Mouse (Mus musculus) embryonic facial prominence, embryonic 14.5 days (tissue): ENCODE measurements at regions not wholly inside any gene's neighbourhood (a gene's known extent, or its start where the extent isn't known, plus 50 kb on each side); places are given as distances from the start of the nearest gene placed in this dataset.

ENCODE experiments used
- ATAC-seq: fragments of 200-750 bp; cut with Nextera tagmentation; 2 replicates; pipeline ENCODE4 v1.8.0; 2017; ENCODE audit warnings: low read depth, moderate number of reproducible peaks, moderate TSS enrichment
- DNase-seq: peaks from one replicate; pipeline ENCODE4 v3.0.0-alpha.2; 2015; ENCODE audit warnings: low spot score
- H3K27ac ChIP-seq: fragments of 300-500 bp; sonication (generic); replicated peaks from 2 replicates; pipeline ENCODE4 v1.5.1; 2014; ENCODE audit warnings: low read depth, mild to moderate bottlenecking, low read length, moderate library complexity
- H3K27me3 ChIP-seq: fragments of 300-500 bp; sonication (generic); replicated peaks from 2 replicates; pipeline ENCODE4 v1.6.1; 2014; ENCODE audit warnings: low read length; ENCODE audit not compliant: control insufficient read depth, insufficient read depth
- H3K36me3 ChIP-seq: fragments of 300-500 bp; sonication (generic); 2 replicates; pipeline ENCODE4 v1.6.1; 2014; ENCODE audit warnings: low read length, mixed read lengths; ENCODE audit not compliant: control insufficient read depth, insufficient read depth
- H3K4me1 ChIP-seq: fragments of 300-500 bp; sonication (generic); 2 replicates; pipeline ENCODE4 v1.6.1; 2014; ENCODE audit warnings: antibody characterized with exemption, low read length; ENCODE audit not compliant: control insufficient read depth, insufficient read depth
- H3K4me2 ChIP-seq: fragments of 300-500 bp; sonication (generic); 2 replicates; pipeline ENCODE4 v1.6.1; 2014; ENCODE audit warnings: low read depth, mild to moderate bottlenecking, low read length, moderate library complexity, mixed read lengths
- H3K4me3 ChIP-seq: fragments of 300-500 bp; sonication (generic); 2 replicates; pipeline ENCODE4 v1.5.1; 2014; ENCODE audit warnings: low read depth, mild to moderate bottlenecking, low read length
- H3K9ac ChIP-seq: fragments of 300-500 bp; sonication (generic); 2 replicates; pipeline ENCODE4 v1.6.1; 2014; ENCODE audit warnings: low read depth, mild to moderate bottlenecking, low read length, moderate library complexity, mixed read lengths
- H3K9me3 ChIP-seq: fragments of 300-500 bp; sonication (generic); 2 replicates; pipeline ENCODE4 v1.6.1; 2016; ENCODE audit warnings: low read length; ENCODE audit not compliant: control insufficient read depth
- WGBS: fragments of 180-500 bp; shearing (Covaris S2); extraction: QIAGEN DNeasy Blood & Tissue Kit; methylation state at CpG from one replicate; pipeline ENCODE4 v1.1.7; 2014; 5-methylcytosine and 5-hydroxymethylcytosine counted together

DNA sequence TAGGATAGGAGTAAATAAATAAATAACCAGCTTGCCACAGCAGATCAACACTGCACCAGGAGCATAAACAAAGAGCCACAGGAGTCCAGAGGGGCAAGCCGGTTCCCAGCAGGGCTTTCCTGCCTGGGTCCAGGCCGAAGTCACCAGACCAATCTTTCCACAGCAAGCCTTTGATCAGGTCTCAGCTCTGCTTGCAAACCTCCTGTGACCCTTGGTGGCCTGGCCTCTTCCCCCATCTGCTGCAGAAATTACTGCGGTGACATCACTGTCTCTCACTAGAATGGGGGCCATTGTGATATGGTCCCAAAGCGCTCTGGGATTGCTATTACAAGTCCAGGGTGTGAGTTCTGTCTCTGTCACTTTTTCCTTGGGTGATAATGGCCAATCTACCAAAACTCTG, 99.9 kb upstream of the Hmga2 start:
- Histone ChIP-seq H3K4me2 (no peak overlapping the region), H3K9me3 (no peaks in the 10 kb centered on the region), H3K27me3 (no peaks in the 10 kb centered on the region), H3K4me3 (no peak overlapping the region), H3K27ac (no peak overlapping the region), H3K36me3 (no peaks in the 10 kb centered on the region), H3K9ac (no peak overlapping the region), H3K4me1 (peaks cover 5% of the 10 kb centered on the region; the same call in 1 of the 2 replicates)
- DNase-seq = no peak
- ATAC-seq = no peak
- WGBS = 34% methylated on average over 3 of the region's 4 CpGs

GRCm38 (mm10) chr10:120571340-120571739, 95.1 kb upstream of the Hmga2 start:
- 8% methylated on average over 6 of the region's 6 CpGs for WGBS

DNA sequence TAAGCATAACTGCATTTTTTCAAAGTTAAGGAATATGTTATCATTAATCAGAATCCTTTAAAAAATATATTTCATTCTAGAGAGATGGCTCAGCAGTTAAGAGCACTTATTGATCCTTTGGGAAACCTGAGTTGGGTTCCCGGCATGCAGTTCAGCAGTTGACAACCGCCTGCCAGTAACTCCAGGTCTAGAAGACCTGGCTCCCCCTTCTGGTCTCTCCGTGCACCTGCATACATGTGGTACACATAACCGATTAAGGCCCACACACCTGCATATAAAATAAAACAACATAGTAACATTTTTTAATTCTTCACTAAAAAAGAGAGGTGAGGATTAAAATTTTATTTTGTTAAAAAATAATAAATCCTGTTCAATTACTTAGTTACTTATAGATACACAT, 89.7 kb upstream of the Hmga2 start:
- H3K27ac ChIP-seq = no peak overlapping the region
- ATAC-seq (no peak), DNase-seq (no peak)
- H3K9ac ChIP-seq = no peak overlapping the region
- H3K4me2 ChIP-seq = no peak overlapping the region
- H3K9me3 ChIP-seq = no peaks in the 10 kb centered on the region
- no peaks in the 10 kb centered on the region for H3K27me3 ChIP-seq
- 92% methylated on average over 4 of the region's 4 CpGs for WGBS
- H3K4me1 ChIP-seq = peaks cover 12% of the 10 kb centered on the region
- H3K4me3 ChIP-seq = no peak overlapping the region
- no peaks in the 10 kb centered on the region for H3K36me3 ChIP-seq

More at GRCm38 (mm10) chr10:120571340-120571739, 95.1 kb upstream of the Hmga2 start:
- H3K4me3 ChIP-seq = no peak overlapping the region
- peaks cover 6% of the 10 kb centered on the region; the same call in 1 of the 2 replicates for H3K4me1 ChIP-seq
- no peaks in the 10 kb centered on the region for H3K36me3 ChIP-seq
- H3K27ac ChIP-seq = no peak overlapping the region
- DNase-seq (no peak), ATAC-seq (no peak)
- peak overlapping the region; percentile 8; the same call in 1 of the 2 replicates for H3K4me2 ChIP-seq
- no peaks in the 10 kb centered on the region for H3K27me3 ChIP-seq
- no peaks in the 10 kb centered on the region for H3K9me3 ChIP-seq
- H3K9ac ChIP-seq = no peak overlapping the region

DNA sequence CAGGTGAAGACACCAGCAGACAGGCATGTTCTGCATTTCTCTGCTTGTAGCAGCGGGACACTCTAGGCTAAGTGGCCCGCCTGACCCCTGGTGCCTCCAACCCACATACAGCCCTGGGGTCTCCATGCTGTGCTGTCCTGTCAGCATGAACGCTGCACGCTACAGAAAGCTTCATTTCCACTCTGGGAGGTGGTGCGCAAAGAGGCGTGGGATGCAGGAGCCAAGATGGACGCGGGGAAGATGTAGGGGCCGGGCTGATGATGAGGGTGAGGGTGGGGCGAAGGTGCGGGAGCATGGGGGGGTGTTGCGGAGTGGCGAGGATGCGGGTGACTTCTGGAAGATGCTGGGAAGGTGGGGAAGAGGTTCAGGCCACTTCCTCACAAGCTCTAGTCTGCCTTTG, 88.6 kb upstream of the Hmga2 start:
- DNase-seq = no peak
- Histone ChIP-seq H3K36me3 (no peaks in the 10 kb centered on the region), H3K4me2 (peak overlapping the region; percentile 51), H3K27ac (no peak overlapping the region), H3K4me3 (peak overlapping the region; percentile 15; the same call in 1 of the 2 replicates), H3K27me3 (no peaks in the 10 kb centered on the region), H3K9ac (0 out of 2 replicates have a peak overlapping the region, but pooled peaks have one; percentile 25), H3K4me1 (peaks cover 12% of the 10 kb centered on the region), H3K9me3 (0 out of 2 replicates have a peak, but pooled peaks cover 3% of the 10 kb centered on the region)
- ATAC-seq = no peak
- WGBS = 20% methylated on average over 14 of the region's 14 CpGs

DNA sequence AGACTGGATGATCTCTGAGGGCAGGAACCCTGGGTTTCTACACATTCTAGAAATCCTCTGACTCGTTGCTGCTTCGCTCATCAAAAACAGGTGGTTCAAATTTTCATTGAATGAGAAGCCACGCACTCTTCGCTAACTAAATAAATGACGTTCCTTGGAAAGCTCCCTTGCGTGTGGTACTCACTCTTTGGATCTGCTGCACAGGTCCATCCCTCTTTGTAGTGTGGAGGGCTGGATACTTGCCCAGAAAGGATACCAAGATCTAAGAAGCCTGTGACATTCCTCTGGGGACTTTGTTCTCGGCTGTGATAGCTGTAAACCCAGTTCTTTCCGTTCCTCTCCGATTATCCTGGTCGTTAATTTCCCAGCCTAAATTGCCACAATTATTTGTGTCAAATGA, 87.7 kb upstream of the Hmga2 start:
- Histone ChIP-seq H3K4me1 (peaks cover 12% of the 10 kb centered on the region), H3K4me3 (no peak overlapping the region), H3K9me3 (0 out of 2 replicates have a peak, but pooled peaks cover 3% of the 10 kb centered on the region), H3K9ac (no peak overlapping the region), H3K27ac (no peak overlapping the region), H3K27me3 (no peaks in the 10 kb centered on the region), H3K4me2 (peak overlapping the region; percentile 51), H3K36me3 (no peaks in the 10 kb centered on the region)
- 11% methylated on average over 10 of the region's 10 CpGs for WGBS
- DNase-seq (peak; percentile 88), ATAC-seq (peak; percentile 77; the same call in 1 of the 2 replicates)

DNA sequence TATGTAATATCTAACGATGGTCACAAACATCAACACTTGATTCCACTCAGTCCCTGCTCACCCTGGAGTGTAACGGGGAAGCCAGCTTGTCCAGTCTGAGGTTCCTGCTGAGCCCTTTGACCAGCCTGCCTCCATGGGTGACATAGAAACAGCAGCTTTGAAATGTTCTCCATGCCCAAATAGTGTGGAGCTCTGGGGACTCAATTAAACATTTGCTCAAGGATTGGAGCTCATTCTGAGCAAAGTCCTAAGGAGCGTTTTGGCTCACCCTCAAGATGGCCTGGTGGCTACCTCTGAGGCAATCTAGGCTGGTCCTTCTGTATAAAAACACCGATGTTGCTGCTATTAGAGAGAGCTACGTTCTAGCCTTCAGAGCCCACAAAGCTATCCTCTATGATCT, 85.6 kb upstream of the Hmga2 start:
- DNase-seq = no peak
- Histone ChIP-seq H3K9me3 (0 out of 2 replicates have a peak, but pooled peaks cover 3% of the 10 kb centered on the region), H3K9ac (no peak overlapping the region), H3K36me3 (no peaks in the 10 kb centered on the region), H3K4me2 (no peak overlapping the region), H3K27me3 (no peaks in the 10 kb centered on the region), H3K4me1 (peaks cover 18% of the 10 kb centered on the region), H3K27ac (no peak overlapping the region), H3K4me3 (no peak overlapping the region)
- WGBS = 90% methylated on average over 5 of the region's 5 CpGs
- ATAC-seq = no peak

- Histone ChIP-seq H3K27me3 (no peaks in the 10 kb centered on the region), H3K36me3 (no peaks in the 10 kb centered on the region), H3K9ac (no peak overlapping the region), H3K4me2 (no peak overlapping the region), H3K27ac (no peak overlapping the region), H3K9me3 (0 out of 2 replicates have a peak, but pooled peaks cover 3% of the 10 kb centered on the region), H3K4me1 (peaks cover 11% of the 10 kb centered on the region; the same call in 1 of the 2 replicates), H3K4me3 (no peak overlapping the region)
- peak; percentile 48 for DNase-seq
- ATAC-seq = peak; percentile 64
- WGBS = 57% methylated on average over 10 of the region's 10 CpGs
Measured at GRCm38 (mm10) chr10:120557850-120558447, 81.7 kb upstream of the Hmga2 start.

DNA sequence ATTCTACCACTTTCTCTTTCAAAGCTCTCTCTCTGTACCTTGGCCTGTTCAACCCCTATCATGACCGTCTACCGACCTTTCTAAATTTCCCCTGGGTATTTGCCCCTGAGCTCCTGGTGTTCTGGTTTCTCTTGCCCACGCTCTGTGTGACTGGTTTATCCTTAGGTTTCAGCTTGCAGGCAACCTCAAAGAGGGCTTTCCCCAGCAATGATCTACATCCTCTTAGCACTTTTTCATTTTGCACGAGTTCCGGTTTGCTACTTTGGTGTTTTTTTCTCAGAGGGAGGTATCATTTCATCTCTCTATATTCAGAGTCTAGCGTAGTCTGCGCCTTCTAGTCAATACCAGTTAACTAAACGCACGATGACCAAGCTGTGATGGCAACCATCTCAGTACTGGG, 79.8 kb upstream of the Hmga2 start:
- Histone ChIP-seq H3K4me2 (no peak overlapping the region), H3K27ac (no peak overlapping the region), H3K27me3 (no peaks in the 10 kb centered on the region), H3K4me1 (peaks cover 11% of the 10 kb centered on the region; the same call in 1 of the 2 replicates), H3K4me3 (no peak overlapping the region), H3K9me3 (0 out of 2 replicates have a peak, but pooled peaks cover 3% of the 10 kb centered on the region), H3K9ac (no peak overlapping the region), H3K36me3 (no peaks in the 10 kb centered on the region)
- DNase-seq = no peak
- ATAC-seq = no peak
- 69% methylated on average over 9 of the region's 9 CpGs for WGBS

DNA sequence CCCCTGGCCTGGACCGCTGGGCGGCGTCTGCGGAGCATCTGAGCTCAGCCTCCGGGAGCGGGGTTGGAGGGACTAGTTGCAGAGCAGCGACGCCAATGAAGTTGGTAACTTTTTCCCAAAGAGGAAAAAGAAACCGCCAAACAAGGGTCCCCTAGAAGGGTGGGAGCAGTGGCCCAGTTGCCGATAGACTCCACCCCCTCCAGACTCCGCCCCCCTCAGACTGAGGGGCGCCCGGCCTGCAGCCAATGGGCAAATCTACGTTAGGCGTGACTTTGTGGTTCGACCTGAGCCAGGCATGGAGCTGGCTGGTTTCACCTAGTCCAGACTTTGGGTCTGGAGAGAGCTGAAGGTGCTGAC, 76.8 kb upstream of the Hmga2 start:
- peak overlapping the region; percentile 85 for H3K27ac ChIP-seq
- peaks cover 5% of the 10 kb centered on the region; the same call in 1 of the 2 replicates for H3K4me1 ChIP-seq
- peak overlapping the region; percentile 55 for H3K4me3 ChIP-seq
- H3K9me3 ChIP-seq = no peaks in the 10 kb centered on the region
- DNase-seq (peak; percentile 83), ATAC-seq (peak; percentile 75)
- 0% methylated on average over 16 of the region's 16 CpGs for WGBS
- H3K4me2 ChIP-seq = peak overlapping the region; percentile 97
- H3K27me3 ChIP-seq = no peaks in the 10 kb centered on the region
- H3K36me3 ChIP-seq = no peaks in the 10 kb centered on the region
- H3K9ac ChIP-seq = peak overlapping the region; percentile 71
